Mouse (Mus musculus) inflammation-experienced regulatory T-cells (primary cell): Measurements from ENCODE around the gene Olfr76. TPM values are rescaled to one million over a fixed set of nuclear protein-coding genes. Genes with fewer than 3 reads are reported as not detected.

ENCODE experiments used
- polyA plus RNA-seq, 2 experiments: library from polyadenylated mRNA; unstranded; fragments of 100-300 nt; shearing (Covaris generic); gene quantifications; one replicate each; pipeline ENCODE4 v1.2.1; 2017

Gene Olfr76
- not detected for polyA plus RNA-seq

DNA sequence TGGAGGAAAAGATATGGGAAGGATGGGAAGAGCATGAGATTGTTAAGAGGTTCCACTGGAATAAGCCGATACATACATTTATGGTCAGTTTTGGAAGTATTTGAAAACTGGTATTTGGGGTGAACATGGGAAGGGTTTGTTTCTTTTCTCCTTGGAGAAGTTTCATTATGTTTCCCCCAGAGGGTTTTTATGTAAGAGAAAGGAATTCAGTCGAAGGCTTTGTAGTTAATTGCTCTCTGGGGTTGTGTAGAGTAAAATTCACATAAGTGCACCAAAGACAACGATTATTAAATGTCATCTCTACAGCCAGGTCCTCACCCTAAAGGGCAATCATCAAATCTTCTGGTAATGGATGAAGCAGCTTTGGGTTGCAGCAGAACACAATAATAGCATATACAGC is at the start of gene Olfr76:
Olfr76 (minus strand) TSS at position 101 of the 400 bp plus-strand sequence.

DNA sequence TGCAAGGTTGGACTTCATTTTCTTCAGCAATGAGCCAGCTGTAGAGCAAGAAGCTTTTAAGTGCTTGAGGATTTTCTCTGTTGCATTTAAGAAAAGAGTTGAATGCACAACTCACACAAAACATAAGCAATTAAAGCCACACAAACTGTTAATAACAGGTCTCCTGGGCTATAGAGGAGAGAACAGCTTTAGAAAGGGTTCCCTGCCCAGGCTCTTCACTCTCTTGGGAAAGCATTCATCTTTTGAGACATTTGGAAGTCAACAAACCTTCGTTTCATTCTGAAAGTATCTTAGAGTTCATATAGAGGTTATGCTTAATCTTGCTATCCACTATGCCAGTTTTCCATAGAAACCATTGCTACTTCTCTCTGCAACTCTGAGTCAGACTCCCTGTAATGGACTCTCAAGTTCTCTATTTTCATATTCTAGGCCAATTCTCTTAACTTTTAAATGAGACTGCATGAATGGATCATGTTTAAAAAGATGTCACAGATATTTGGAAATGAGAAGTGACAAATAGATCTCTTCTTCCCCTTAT is 47.1 kb upstream of the Olfr76 start, which contains the start of gene Olfr1555-ps1:
Olfr1555-ps1 (minus strand) TSS at position 51 of the 538 bp plus-strand sequence.

DNA sequence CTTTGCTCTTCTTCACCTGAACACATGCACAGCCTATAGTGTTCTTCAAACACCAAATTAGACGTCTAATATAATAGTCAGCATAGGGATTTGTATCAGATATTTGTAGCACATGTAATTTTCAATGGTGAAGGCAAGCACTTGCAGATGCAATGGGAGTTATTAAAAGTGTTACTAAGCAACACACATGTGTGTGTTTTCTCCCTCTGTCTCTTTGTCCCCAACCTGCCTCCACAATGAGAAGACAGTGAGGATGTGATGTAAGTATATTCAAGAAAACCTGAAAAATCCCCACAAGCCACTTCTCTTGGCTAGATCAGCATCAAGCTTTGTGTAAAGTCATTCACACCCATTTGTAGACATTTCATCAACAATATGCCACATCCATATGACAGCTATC is 7.2 kb downstream of the Olfr76 start, which contains the start of gene Olfr1428:
Olfr1428 (minus strand) TSS at position 101 of the 400 bp plus-strand sequence.

DNA sequence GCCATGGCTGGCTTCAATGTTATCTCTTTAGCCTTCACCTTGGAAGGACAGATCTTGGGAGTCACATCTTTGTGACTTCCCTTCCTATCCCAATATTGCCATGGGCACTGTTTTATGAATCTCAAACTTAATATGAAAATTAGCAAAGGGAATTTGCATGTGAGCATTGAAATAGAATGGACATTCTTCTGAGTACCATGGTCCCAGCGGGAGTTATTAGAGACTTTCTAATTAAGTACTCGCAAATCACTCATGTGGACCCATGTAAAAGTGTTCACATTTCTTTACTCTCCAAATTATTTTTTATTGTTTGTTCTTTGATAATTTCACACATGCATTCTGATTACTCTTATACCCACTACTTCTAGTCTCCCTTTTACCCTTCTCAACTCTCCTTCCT is 19.8 kb downstream of the Olfr76 start, which contains the start of gene Olfr1427:
Olfr1427 (minus strand) TSS at position 101 of the 400 bp plus-strand sequence.

DNA sequence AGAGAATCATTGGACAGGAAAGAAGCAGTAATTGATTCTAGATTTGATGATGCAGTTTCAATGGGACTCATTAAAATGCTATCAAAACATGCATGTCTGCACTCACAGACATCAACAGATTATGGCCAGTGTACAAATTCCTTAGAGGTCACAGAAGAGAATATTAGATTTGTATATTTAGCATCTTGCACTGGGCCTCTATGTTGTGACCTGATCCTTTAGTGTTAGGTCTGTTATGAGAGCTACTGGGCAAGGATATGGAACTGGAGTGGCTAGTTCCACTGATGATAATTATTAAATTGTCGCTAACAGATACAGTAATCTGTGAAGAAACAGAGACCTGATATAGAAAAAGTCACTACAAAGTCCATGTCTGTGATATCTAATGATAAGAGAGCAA is 31.1 kb downstream of the Olfr76 start, which contains the start of gene Olfr1426:
Olfr1426 (minus strand) TSS at position 101 of the 400 bp plus-strand sequence.

DNA sequence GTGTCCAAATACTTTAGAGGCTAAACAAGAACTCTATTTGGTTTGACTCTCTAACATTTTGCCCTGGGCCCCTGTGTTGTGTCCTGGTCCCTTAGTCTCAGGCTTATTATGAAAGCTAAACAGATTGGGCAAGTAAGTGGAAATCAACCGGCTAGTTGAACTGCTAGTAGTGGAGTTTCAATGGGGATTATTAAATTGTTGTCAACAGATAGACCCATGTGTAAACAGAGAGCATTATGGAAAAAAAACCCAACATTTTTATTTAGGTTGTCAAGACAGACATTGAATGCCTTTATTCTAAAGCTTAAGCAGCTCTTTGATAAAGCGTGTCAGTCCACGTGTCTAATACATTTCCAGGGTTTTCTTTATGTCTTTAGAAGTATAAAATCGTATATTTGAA is 45.4 kb downstream of the Olfr76 start, which contains the start of gene Olfr1425:
Olfr1425 (minus strand) TSS at position 101 of the 400 bp plus-strand sequence.

Other genes starting within 250 kb of the Olfr76 start
- gene Olfr1419, start 248.1 kb downstream of the Olfr76 start, polyA plus RNA-seq, result not detected
- 1 to 10 TPM in 1 of 2 experiments, under 1 TPM in 1; 0.30 to 1.8 TPM for gene Olfr1420, start 236.6 kb downstream of the Olfr76 start, polyA plus RNA-seq
- 10 to 100 TPM; 21.5 to 22.6 TPM for gene Patl1, start 210.8 kb downstream of the Olfr76 start, polyA plus RNA-seq
- 10 to 100 TPM; 43.6 to 64.9 TPM for gene Osbp, start 157.3 kb downstream of the Olfr76 start, polyA plus RNA-seq
- under 1 TPM in 1 of 2 experiments, not detected in 1; 0.16 TPM for gene Olfr1423, start 81.9 kb downstream of the Olfr76 start, polyA plus RNA-seq
- gene Olfr1424, start 60.5 kb downstream of the Olfr76 start, polyA plus RNA-seq, result under 1 TPM in 1 of 2 experiments, not detected in 1; 0.66 TPM
- under 1 TPM in 1 of 2 experiments, not detected in 1; 0.12 TPM for gene Olfr1425, start 45.5 kb downstream of the Olfr76 start, polyA plus RNA-seq
- under 1 TPM in 1 of 2 experiments, not detected in 1; 0.07 TPM for gene Olfr1426, start 31.2 kb downstream of the Olfr76 start, polyA plus RNA-seq
- gene Olfr1427, start 19.9 kb downstream of the Olfr76 start, polyA plus RNA-seq, result not detected
- gene Olfr1428, start 7.3 kb downstream of the Olfr76 start, polyA plus RNA-seq, result not detected
- gene Olfr1555-ps1, start 46.9 kb upstream of the Olfr76 start, polyA plus RNA-seq, result under 1 TPM; 0.13 to 0.48 TPM
- under 1 TPM; 0.12 TPM for gene Olfr1431, start 77.4 kb upstream of the Olfr76 start, polyA plus RNA-seq
- gene Olfr1432, start 109.4 kb upstream of the Olfr76 start, polyA plus RNA-seq, result not detected
- under 1 TPM; 0.17 to 0.71 TPM for gene Olfr262, start 118.5 kb upstream of the Olfr76 start, polyA plus RNA-seq
- gene Olfr235, start 137.8 kb upstream of the Olfr76 start, polyA plus RNA-seq, result under 1 TPM in 1 of 2 experiments, not detected in 1; 0.60 TPM
- gene Olfr1434, start 156.7 kb upstream of the Olfr76 start, polyA plus RNA-seq, result not detected
- not detected for gene Olfr1436, start 175.9 kb upstream of the Olfr76 start, polyA plus RNA-seq
- gene Olfr1437, start 201.9 kb upstream of the Olfr76 start, polyA plus RNA-seq, result under 1 TPM in 1 of 2 experiments, not detected in 1; 0.11 TPM
- under 1 TPM; 0.08 to 0.71 TPM for gene Olfr1438-ps1, start 212.7 kb upstream of the Olfr76 start, polyA plus RNA-seq